Mouse (Mus musculus) NIH3T3 (cell line): ENCODE measurements around the gene Gm2163.
"Not testable (repeated sequence)": the region's sequence is repeated elsewhere in the genome, so short reads cannot be mapped to it uniquely, and the experiment has no call there.

Experiments used
- DNase-seq: peaks from one replicate; pipeline ENCODE4 v3.0.0-alpha.2; 2012; ENCODE audit warnings: low read depth

The Gm2163 gene

DNA sequence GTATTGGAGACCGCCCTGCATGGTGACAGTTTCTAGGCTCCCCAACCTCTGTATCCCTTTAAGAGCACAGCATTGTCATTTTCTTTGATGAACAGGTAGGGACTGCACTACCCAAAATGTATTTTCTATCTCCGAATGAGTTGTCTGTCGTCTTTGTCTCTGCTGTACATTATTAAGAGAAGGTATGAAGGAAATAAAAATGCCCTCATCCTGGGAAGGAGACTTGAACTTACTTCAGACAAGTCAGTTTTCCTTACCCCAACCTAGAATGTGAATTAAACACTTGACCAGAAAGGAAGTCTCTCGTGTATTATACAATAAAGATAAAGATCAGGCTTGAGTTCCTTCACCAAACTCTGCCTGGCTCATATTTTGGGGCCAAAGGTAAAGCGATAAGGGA, at the start of gene Gm2163:
TSS of gene Gm2163 (plus strand) at position 301 of the 400 bp plus-strand sequence.
- DNase-seq, result not testable (repeated sequence)

GRCm38 (mm10) chr4:42439078-42439477, 27.5 kb upstream of the Gm2163 start, which contains the start of gene Gm21586:
Gene Gm21586 (plus strand): TSS chr4:42439378.
- DNase-seq, result not testable (repeated sequence)

- not testable (repeated sequence) for DNase-seq
Observed at GRCm38 (mm10) chr4:42528075-42528474, 61.5 kb downstream of the Gm2163 start, which contains the start of gene Fam205a2. Gene Fam205a2 (minus strand): TSS chr4:42528175.

GRCm38 (mm10) chr4:42611895-42612294, 145.3 kb downstream of the Gm2163 start, which contains the start of gene Gm10591:
Gene Gm10591 (plus strand): TSS chr4:42612195.
- DNase-seq, result not testable (repeated sequence)

- DNase-seq, result not testable (repeated sequence)
Observed at GRCm38 (mm10) chr4:42629419-42629818, 162.9 kb downstream of the Gm2163 start, which contains the start of gene Gm2564. Gene Gm2564 (plus strand): TSS chr4:42629719.
